ENCODE assay signal across 10 mouse cellular contexts in genomic region chr5:30125587-30125986, GRCm38 (mm10). TPM values are rescaled to one million over a fixed set of nuclear protein-coding genes. Genes with fewer than 3 reads are reported as not detected.
A peak's percentile ranks its signal among the peaks of the same experiment; 100 is the strongest.
DNase-seq lines count a peak whose midpoint lies in the region; ATAC-seq and TF ChIP-seq lines count a peak whose summit lies in the region.
"Had no signal": no experiment of that assay in that cellular context is flagged by ENCODE, and none has a peak within 500 bp of the region (broad histone marks: within the 10 kb centered on the region; RNA-seq: fewer than 3 reads in every experiment).

No protein-coding gene starts in this region.

- no peak overlapping the region for H3K4me3 ChIP-seq in hindbrain, embryonic 11.5 days (ENCODE audit: low read depth, low read length)
- H3K4me3 ChIP-seq in hindbrain, embryonic 12.5 days = no peak overlapping the region
- no peak overlapping the region for H3K4me3 ChIP-seq in small intestine, adult 2 months (ENCODE audit: low read depth, low read length)
- H3K4me3 ChIP-seq: lung, embryonic 15.5 days had no signal

- H3K4me1 ChIP-seq in hindbrain, embryonic 11.5 days (replicated peaks; ENCODE audit: control insufficient read depth, insufficient read depth, low read length) = no peaks in the 10 kb centered on the region
- no peaks in the 10 kb centered on the region for H3K4me1 ChIP-seq in hindbrain, embryonic 12.5 days
- H3K4me1 ChIP-seq in small intestine, adult 2 months (ENCODE audit: control insufficient read depth, insufficient read depth, insufficient read length, low read length) = no peaks in the 10 kb centered on the region
- H3K4me1 ChIP-seq: lung, embryonic 15.5 days had no signal

- H3K9ac ChIP-seq in hindbrain, embryonic 11.5 days (ENCODE audit: low read depth, low read length) = no peak overlapping the region
- no peak overlapping the region for H3K9ac ChIP-seq in hindbrain, embryonic 12.5 days
- H3K9ac ChIP-seq: lung, embryonic 15.5 days had no signal

- no peak overlapping the region for H3K4me2 ChIP-seq in hindbrain, embryonic 11.5 days (replicated peaks; ENCODE audit: low read depth, low read length)
- H3K4me2 ChIP-seq in hindbrain, embryonic 12.5 days (replicated peaks) = no peak overlapping the region
- H3K4me2 ChIP-seq: lung, embryonic 15.5 days had no signal

- H3K27ac ChIP-seq in hindbrain, embryonic 11.5 days (ENCODE audit: low read depth, low read length) = no peak overlapping the region
- H3K27ac ChIP-seq in hindbrain, embryonic 12.5 days = no peak overlapping the region
- H3K27ac ChIP-seq in small intestine, adult 2 months (ENCODE audit: insufficient read depth, low read depth, low read length) = no peak overlapping the region
- H3K27ac ChIP-seq: lung, embryonic 15.5 days had no signal

- no peak for TF ChIP-seq POLR2A in small intestine, adult 2 months (IDR thresholded peaks at IDR 0.05; ENCODE audit: low read depth, low read length)

- peaks cover 3% of the 10 kb centered on the region; the same call in 1 of the 2 replicates for H3K36me3 ChIP-seq in hindbrain, embryonic 11.5 days (ENCODE audit: control insufficient read depth, insufficient read depth, low read length)
- peaks cover 92% of the 10 kb centered on the region for H3K36me3 ChIP-seq in hindbrain, embryonic 12.5 days
- H3K36me3 ChIP-seq in small intestine, adult 2 months (ENCODE audit: control insufficient read depth, insufficient read depth, low read length) = peaks cover 79% of the 10 kb centered on the region

- no peak for ATAC-seq in hindbrain, embryonic 11.5 days (ENCODE audit: low FRiP score)
- no peak; the same call in 1 of the 2 replicates for ATAC-seq in hindbrain, embryonic 12.5 days (ENCODE audit: low FRiP score)
- ATAC-seq in hematopoietic stem cell, adult 5-6 weeks (replicated peaks in 1 of 2; ENCODE audit: insufficient read depth in 1 of 2, low FRiP score in 2 of 2, low TSS enrichment in 1 of 2, low read depth in 1 of 2, poor library complexity in 2 of 2, severe bottlenecking in 2 of 2) = peak; percentile 47 to 58; a peak in 2 of 4 replicates

- peak; percentile 77; the same call in 1 of the 2 replicates for TF ChIP-seq CTCF in small intestine, adult 2 months (IDR thresholded peaks at IDR 0.05; ENCODE audit: extremely low read depth, insufficient read length, insufficient replicate concordance, low read depth, low read length)

- H3K9me3 ChIP-seq in hindbrain, embryonic 11.5 days (ENCODE audit: control insufficient read depth, low read length) = no peaks in the 10 kb centered on the region
- no peaks in the 10 kb centered on the region for H3K9me3 ChIP-seq in hindbrain, embryonic 12.5 days (replicated peaks)
- H3K9me3 ChIP-seq: lung, embryonic 15.5 days had no signal

- DNase-seq in hindbrain, embryonic 11.5 days (ENCODE audit: low spot score) = peak; percentile 71
- peak; percentile 35 to 42 for DNase-seq in B cell, adult 2 months
- peak; percentile 16 for DNase-seq in Muller cell, postnatal 12 days (ENCODE audit: inconsistent ontology term)
- no peak for DNase-seq in heart, adult 9 months (ENCODE audit: low spot score in 2 of 2)
- DNase-seq in cerebellum, adult 18-20 months = no peak

- no peaks in the 10 kb centered on the region for H3K27me3 ChIP-seq in hindbrain, embryonic 11.5 days (ENCODE audit: control insufficient read depth, insufficient read depth, low read length)
- no peaks in the 10 kb centered on the region for H3K27me3 ChIP-seq in hindbrain, embryonic 12.5 days
- no peaks in the 10 kb centered on the region for H3K27me3 ChIP-seq in small intestine, adult 2 months (ENCODE audit: control insufficient read depth, insufficient read depth, low read length)
- H3K27me3 ChIP-seq: lung, embryonic 15.5 days had no signal

- WGBS in hindbrain, embryonic 11.5 days = 53% methylated on average over 5 of the region's 5 CpGs
- WGBS in hindbrain, embryonic 12.5 days = 43% methylated on average over 5 of the region's 5 CpGs
- 49% methylated on average over 5 of the region's 5 CpGs for WGBS in small intestine, adult 2 months

RNA-seq across cellular contexts. Expression of gene 3110082J24Rik, which starts 19.7 kb away (rescaled TPM):
- polyA plus RNA-seq in hindbrain, embryonic 11.5 days (2014; fragmentation: Nextera tagmentation; extraction: Ambion mirVana) = 6.3 and 6.5 TPM in 2 replicates
- 4.7 and 6.8 TPM in 2 replicates for polyA plus RNA-seq in hindbrain, embryonic 12.5 days (2016; fragmentation: Nextera tagmentation; extraction: Ambion mirVana)
- not detected in 2 replicates for total RNA-seq in hematopoietic stem cell, adult 5-6 weeks (2017)
- polyA plus RNA-seq in small intestine, adult 2 months (2012; rRNA removed) = not detected in 2 replicates
- polyA plus RNA-seq: embryonic facial prominence, embryonic 14.5 days; lung, embryonic 15.5 days had no signal

RNA-seq across cellular contexts. Expression of gene Garem2, which starts 20.6 kb away (rescaled TPM):
- 18.2 and 20.3 TPM in 2 replicates for polyA plus RNA-seq in hindbrain, embryonic 11.5 days (2014; fragmentation: Nextera tagmentation; extraction: Ambion mirVana)
- polyA plus RNA-seq in hindbrain, embryonic 12.5 days (2016; fragmentation: Nextera tagmentation; extraction: Ambion mirVana) = 30.3 and 31.7 TPM in 2 replicates
- not detected in 2 replicates for total RNA-seq in hematopoietic stem cell, adult 5-6 weeks (2017)
- 0.03 and 0.04 TPM in 2 replicates for polyA plus RNA-seq in small intestine, adult 2 months (2012; rRNA removed)

RNA-seq across cellular contexts. Expression of gene Hadha, which starts 29.4 kb away (rescaled TPM):
- 59.4 and 81.2 TPM in 2 replicates for polyA plus RNA-seq in hindbrain, embryonic 11.5 days (2014; fragmentation: Nextera tagmentation; extraction: Ambion mirVana)
- 106 and 108 TPM in 2 replicates for polyA plus RNA-seq in hindbrain, embryonic 12.5 days (2016; fragmentation: Nextera tagmentation; extraction: Ambion mirVana)
- total RNA-seq in hematopoietic stem cell, adult 5-6 weeks (2017) = 123 and 139 TPM in 2 replicates
- polyA plus RNA-seq in small intestine, adult 2 months (2012; rRNA removed) = 27.7 and 55.3 TPM in 2 replicates

RNA-seq across cellular contexts. Expression of gene Hadhb, which starts 29.5 kb away (rescaled TPM):
- 99.9 and 106 TPM in 2 replicates for polyA plus RNA-seq in hindbrain, embryonic 11.5 days (2014; fragmentation: Nextera tagmentation; extraction: Ambion mirVana)
- 84.8 and 87.7 TPM in 2 replicates for polyA plus RNA-seq in hindbrain, embryonic 12.5 days (2016; fragmentation: Nextera tagmentation; extraction: Ambion mirVana)
- total RNA-seq in hematopoietic stem cell, adult 5-6 weeks (2017) = 53.2 and 65.6 TPM in 2 replicates
- polyA plus RNA-seq in small intestine, adult 2 months (2012; rRNA removed) = 53.6 and 88.1 TPM in 2 replicates

RNA-seq across cellular contexts. Expression of gene Tyms, which starts 52.2 kb away (rescaled TPM):
- polyA plus RNA-seq in hindbrain, embryonic 11.5 days (2014; fragmentation: Nextera tagmentation; extraction: Ambion mirVana) = 229 and 235 TPM in 2 replicates
- 146 and 164 TPM in 2 replicates for polyA plus RNA-seq in hindbrain, embryonic 12.5 days (2016; fragmentation: Nextera tagmentation; extraction: Ambion mirVana)
- 139 and 165 TPM in 2 replicates for total RNA-seq in hematopoietic stem cell, adult 5-6 weeks (2017)
- 11.5 and 27.8 TPM in 2 replicates for polyA plus RNA-seq in small intestine, adult 2 months (2012; rRNA removed)

Comparison
In these comparisons a context has a peak if more than half of its experiments do, and no peak if none do; other contexts are left out.
1. ATAC-seq: peak in hematopoietic stem cell, adult 5-6 weeks (2 of 2); none in hindbrain, embryonic 11.5 days (single experiment) and hindbrain, embryonic 12.5 days (single experiment).
2. DNase-seq: peak in hindbrain, embryonic 11.5 days (single experiment), B cell, adult 2 months (2 of 2) and Muller cell, postnatal 12 days (single experiment); none in heart, adult 9 months (0 of 2) and cerebellum, adult 18-20 months (0 of 2).
3. RNA of gene Garem2, which starts 20.6 kb away (polyA plus RNA-seq): 30.3 to 31.7 TPM in hindbrain, embryonic 12.5 days and 18.2 to 20.3 TPM in hindbrain, embryonic 11.5 days; 0.03 to 0.04 TPM in small intestine, adult 2 months; every median in the first group is over 10 times any median in the second.